Mouse (Mus musculus): ENCODE results near the gene Gnaz. TPM values are rescaled to one million over a fixed set of nuclear protein-coding genes. Genes with fewer than 3 reads are reported as not detected.

Gene Gnaz
- polyA plus RNA-seq, 1 experiment, result 76.3 TPM

GRCm38 (mm10) chr10:74964380-74964779 lies 2.6 kb upstream of the Gnaz start:
- no peak for DNase-seq (ENCODE audit: extremely low spot score in 1 of 2, low spot score in 1 of 2)

- peak in 1 of 2 experiments; percentile 28 for DNase-seq (ENCODE audit: extremely low spot score in 1 of 2, low spot score in 1 of 2)
These were observed 782 bp downstream of the Gnaz start for GRCm38 (mm10) chr10:74967651-74968267.

- no peak for DNase-seq (ENCODE audit: extremely low spot score in 1 of 2, low spot score in 1 of 2)
These were observed 2.3 kb downstream of the Gnaz start for GRCm38 (mm10) chr10:74969266-74969665.

GRCm38 (mm10) chr10:74973026-74973425 lies 6.0 kb downstream of the Gnaz start:
- no peak for DNase-seq (ENCODE audit: extremely low spot score in 1 of 2, low spot score in 1 of 2)

GRCm38 (mm10) chr10:74975626-74976025 lies 8.6 kb downstream of the Gnaz start:
- no peak for DNase-seq (ENCODE audit: extremely low spot score in 1 of 2, low spot score in 1 of 2)

GRCm38 (mm10) chr10:74976429-74976828 lies 9.5 kb downstream of the Gnaz start:
- no peak for DNase-seq (ENCODE audit: extremely low spot score in 1 of 2, low spot score in 1 of 2)

- DNase-seq (ENCODE audit: extremely low spot score in 1 of 2, low spot score in 1 of 2), result no peak
These were observed 11.1 kb downstream of the Gnaz start for GRCm38 (mm10) chr10:74978056-74978455.

GRCm38 (mm10) chr10:74981159-74981558 lies 14.2 kb downstream of the Gnaz start:
- DNase-seq (ENCODE audit: extremely low spot score in 1 of 2, low spot score in 1 of 2), result no peak

GRCm38 (mm10) chr10:74983176-74983575 lies 16.2 kb downstream of the Gnaz start:
- DNase-seq (ENCODE audit: extremely low spot score in 1 of 2, low spot score in 1 of 2), result no peak

GRCm38 (mm10) chr10:74987698-74988470 lies 20.9 kb downstream of the Gnaz start:
- no peak for DNase-seq (ENCODE audit: extremely low spot score in 1 of 2, low spot score in 1 of 2)

GRCm38 (mm10) chr10:74989814-74990213 lies 22.8 kb downstream of the Gnaz start:
- no peak for DNase-seq (ENCODE audit: extremely low spot score in 1 of 2, low spot score in 1 of 2)

GRCm38 (mm10) chr10:74990584-74991322 lies 23.8 kb downstream of the Gnaz start:
- DNase-seq (ENCODE audit: extremely low spot score in 1 of 2, low spot score in 1 of 2), result no peak

- no peak for DNase-seq (ENCODE audit: extremely low spot score in 1 of 2, low spot score in 1 of 2)
These were observed 27.9 kb downstream of the Gnaz start for GRCm38 (mm10) chr10:74994863-74995262.

GRCm38 (mm10) chr10:74995377-74995776 lies 28.4 kb downstream of the Gnaz start:
- peak in 1 of 2 experiments; percentile 65 for DNase-seq (ENCODE audit: extremely low spot score in 1 of 2, low spot score in 1 of 2)

- DNase-seq (ENCODE audit: extremely low spot score in 1 of 2, low spot score in 1 of 2), result no peak
These were observed 34.4 kb downstream of the Gnaz start for GRCm38 (mm10) chr10:75001391-75001790.

GRCm38 (mm10) chr10:75004067-75004466 lies 37.1 kb downstream of the Gnaz start:
- DNase-seq (ENCODE audit: extremely low spot score in 1 of 2, low spot score in 1 of 2), result no peak

GRCm38 (mm10) chr10:75006889-75007662 lies 40.1 kb downstream of the Gnaz start:
- DNase-seq (ENCODE audit: extremely low spot score in 1 of 2, low spot score in 1 of 2), result peak; percentile 79 to 83

- no peak for DNase-seq (ENCODE audit: extremely low spot score in 1 of 2, low spot score in 1 of 2)
These were observed 43.7 kb downstream of the Gnaz start for GRCm38 (mm10) chr10:75010704-75011103.

- no peak for DNase-seq (ENCODE audit: extremely low spot score in 1 of 2, low spot score in 1 of 2)
These were observed 48.5 kb downstream of the Gnaz start for GRCm38 (mm10) chr10:75015465-75015864.

GRCm38 (mm10) chr10:75016481-75016880 lies 49.5 kb downstream of the Gnaz start:
- DNase-seq (ENCODE audit: extremely low spot score in 1 of 2, low spot score in 1 of 2), result no peak

GRCm38 (mm10) chr10:75020271-75020670 lies 53.3 kb downstream of the Gnaz start:
- DNase-seq (ENCODE audit: extremely low spot score in 1 of 2, low spot score in 1 of 2), result no peak
